ENCODE assay signal across 34 mouse cellular contexts in the genomic region with DNA sequence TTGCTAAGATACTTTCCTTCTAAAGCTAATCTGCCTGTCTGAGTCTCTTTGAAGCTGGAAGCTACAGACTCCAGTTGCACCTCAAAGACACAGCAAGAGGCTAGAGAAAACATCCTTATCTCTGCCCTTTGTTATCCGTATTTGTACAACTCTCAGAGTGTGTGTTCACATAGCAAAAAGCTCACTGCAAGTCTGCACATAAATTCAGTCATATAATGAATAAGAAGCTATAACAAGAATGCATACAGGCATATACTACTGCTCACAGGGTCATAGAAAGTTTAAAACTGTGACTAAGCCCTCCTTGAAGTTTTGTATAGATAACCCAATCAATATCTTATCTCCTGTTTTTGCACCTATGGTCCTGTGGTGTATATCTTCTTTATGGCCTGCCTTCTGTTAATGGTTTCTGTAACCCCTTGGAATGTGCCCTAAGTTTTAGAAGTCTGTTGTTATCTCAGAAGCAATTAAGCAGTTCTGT. TPM values are rescaled to one million over a fixed set of nuclear protein-coding genes. Genes with fewer than 3 reads are reported as not detected.
A peak's percentile ranks its signal among the peaks of the same experiment; 100 is the strongest.
DNase-seq lines count a peak whose midpoint lies in the region; ATAC-seq and TF ChIP-seq lines count a peak whose summit lies in the region.
"Had no signal": no experiment of that assay in that cellular context is flagged by ENCODE, and none has a peak within 500 bp of the region (broad histone marks: within the 10 kb centered on the region; RNA-seq: fewer than 3 reads in every experiment).

No protein-coding gene starts in this region.

- no peaks in the 10 kb centered on the region for H3K9me3 ChIP-seq in liver, embryonic 12.5 days (replicated peaks)
- H3K9me3 ChIP-seq in liver, postnatal 0 days (ENCODE audit: low read length) = no peaks in the 10 kb centered on the region
- H3K9me3 ChIP-seq in liver, embryonic 14.5 days (ENCODE audit: control insufficient read depth, low read length) = no peaks in the 10 kb centered on the region
- H3K9me3 ChIP-seq in heart, embryonic 12.5 days (replicated peaks) = no peaks in the 10 kb centered on the region
- H3K9me3 ChIP-seq: embryonic facial prominence, embryonic 12.5 days; forebrain, embryonic 10.5 days; forebrain, embryonic 15.5 days; hindbrain, embryonic 12.5 days; limb, embryonic 12.5 days had no signal

- no peaks in the 10 kb centered on the region for H3K27me3 ChIP-seq in liver, embryonic 12.5 days (replicated peaks)
- H3K27me3 ChIP-seq in liver, postnatal 0 days (ENCODE audit: insufficient read depth, low read length) = no peaks in the 10 kb centered on the region
- H3K27me3 ChIP-seq in liver, embryonic 14.5 days (ENCODE audit: control insufficient read depth, insufficient read depth, low read length) = no peaks in the 10 kb centered on the region
- H3K27me3 ChIP-seq in heart, embryonic 12.5 days (replicated peaks) = no peaks in the 10 kb centered on the region
- H3K27me3 ChIP-seq: embryonic facial prominence, embryonic 12.5 days; forebrain, embryonic 15.5 days; hindbrain, embryonic 12.5 days; limb, embryonic 12.5 days; Patski had no signal

- H3K4me2 ChIP-seq in liver, embryonic 12.5 days = peak overlapping the region; percentile 14
- no peak overlapping the region for H3K4me2 ChIP-seq in liver, postnatal 0 days (ENCODE audit: low read depth, low read length)
- H3K4me2 ChIP-seq in liver, embryonic 14.5 days (ENCODE audit: low read depth) = no peak overlapping the region
- H3K4me2 ChIP-seq in heart, embryonic 12.5 days = no peak overlapping the region
- H3K4me2 ChIP-seq: embryonic facial prominence, embryonic 12.5 days; forebrain, embryonic 15.5 days; hindbrain, embryonic 12.5 days; limb, embryonic 12.5 days had no signal

- no peak for TF ChIP-seq EP300 in liver, postnatal 0 days (IDR thresholded peaks at IDR 0.05; ENCODE audit: low read depth)
- 0 out of 2 replicates have a peak, but pooled peaks have one; percentile 15 for TF ChIP-seq EP300 in liver, embryonic 14.5 days (IDR thresholded peaks at IDR 0.05; ENCODE audit: low read depth)

- H3K9ac ChIP-seq in liver, embryonic 12.5 days = no peak overlapping the region
- no peak overlapping the region for H3K9ac ChIP-seq in liver, postnatal 0 days (replicated peaks)
- peak overlapping the region; percentile 18 for H3K9ac ChIP-seq in liver, embryonic 14.5 days (replicated peaks)
- H3K9ac ChIP-seq in heart, embryonic 12.5 days = no peak overlapping the region
- H3K9ac ChIP-seq: embryonic facial prominence, embryonic 12.5 days; forebrain, embryonic 15.5 days; hindbrain, embryonic 12.5 days; limb, embryonic 12.5 days had no signal

- ATAC-seq in liver, embryonic 12.5 days = peak; percentile 62
- no peak for ATAC-seq in liver, postnatal 0 days
- ATAC-seq in common myeloid progenitor, adult 5-6 weeks (replicated peaks; ENCODE audit: low read depth, poor library complexity, severe bottlenecking) = 0 out of 2 replicates have a peak, but pooled peaks have one; percentile 26
- peak; percentile 52; the same call in 1 of the 2 replicates for ATAC-seq in liver, embryonic 14.5 days (ENCODE audit: insufficient read depth)
- ATAC-seq in heart, embryonic 12.5 days (ENCODE audit: insufficient number of reproducible peaks, low FRiP score) = no peak
- ATAC-seq: forebrain, embryonic 15.5 days; hindbrain, postnatal 0 days; lung, postnatal 0 days; Patski had no signal

- H3K4me3 ChIP-seq in liver, embryonic 12.5 days = no peak overlapping the region
- H3K4me3 ChIP-seq in liver, postnatal 0 days (ENCODE audit: low read depth, low read length) = no peak overlapping the region
- no peak overlapping the region for H3K4me3 ChIP-seq in liver, embryonic 14.5 days (ENCODE audit: insufficient read depth in 1 of 2, low read depth in 2 of 2, low read length in 2 of 2)
- no peak overlapping the region for H3K4me3 ChIP-seq in heart, embryonic 12.5 days
- H3K4me3 ChIP-seq: embryonic facial prominence, embryonic 12.5 days; forebrain, embryonic 10.5 days; forebrain, embryonic 15.5 days; hindbrain, embryonic 12.5 days; layer of hippocampus, adult 2 months; left cerebral cortex, adult 2 months; limb, embryonic 12.5 days had no signal

- 8% methylated on average over 1 of the region's 1 CpGs for WGBS in liver, embryonic 12.5 days (ENCODE audit: insufficient replicate concordance)
- 21% methylated on average over 1 of the region's 1 CpGs for WGBS in liver, postnatal 0 days (ENCODE audit: insufficient replicate concordance)
- 0% methylated on average over 1 of the region's 1 CpGs for WGBS in liver, embryonic 14.5 days (ENCODE audit: insufficient replicate concordance)
- WGBS in heart, embryonic 12.5 days = 13% methylated on average over 1 of the region's 1 CpGs

- no peak for TF ChIP-seq CTCF in liver, postnatal 0 days (IDR thresholded peaks at IDR 0.05; ENCODE audit: low read depth)
- TF ChIP-seq CTCF in liver, embryonic 14.5 days (IDR thresholded peaks at IDR 0.05; ENCODE audit: low read depth) = no peak

- peak overlapping the region; percentile 45 for H3K27ac ChIP-seq in liver, embryonic 12.5 days
- H3K27ac ChIP-seq in liver, postnatal 0 days (ENCODE audit: low read depth) = no peak overlapping the region
- no peak overlapping the region for H3K27ac ChIP-seq in liver, embryonic 14.5 days
- H3K27ac ChIP-seq in heart, embryonic 12.5 days (ENCODE audit: poor library complexity, severe bottlenecking) = no peak overlapping the region
- H3K27ac ChIP-seq: embryonic facial prominence, embryonic 12.5 days; forebrain, embryonic 10.5 days; forebrain, embryonic 15.5 days; hindbrain, embryonic 12.5 days; hindbrain, postnatal 0 days; layer of hippocampus, adult 2 months; left cerebral cortex, adult 2 months; limb, embryonic 12.5 days had no signal

- no peaks in the 10 kb centered on the region for H3K36me3 ChIP-seq in liver, embryonic 12.5 days
- no peaks in the 10 kb centered on the region for H3K36me3 ChIP-seq in liver, postnatal 0 days (replicated peaks; ENCODE audit: insufficient read depth, low read length)
- H3K36me3 ChIP-seq in liver, embryonic 14.5 days (replicated peaks; ENCODE audit: control insufficient read depth, insufficient read depth, low read depth) = no peaks in the 10 kb centered on the region
- H3K36me3 ChIP-seq in heart, embryonic 12.5 days = no peaks in the 10 kb centered on the region
- H3K36me3 ChIP-seq: embryonic facial prominence, embryonic 12.5 days; forebrain, embryonic 10.5 days; forebrain, embryonic 15.5 days; hindbrain, embryonic 12.5 days; limb, embryonic 12.5 days had no signal

- no peak for DNase-seq in liver, postnatal 0 days
- peak in 1 of 3 experiments; percentile 9 for DNase-seq in liver, embryonic 14.5 days (ENCODE audit: low read depth in 3 of 3, low spot score in 3 of 3)
- DNase-seq in naive thymus-derived CD4-positive, alpha-beta T cell, adult 2 months (ENCODE audit: low read depth) = peak; percentile 21
- DNase-seq in right cerebral cortex, postnatal 10 days (ENCODE audit: low spot score in 2 of 2) = no peak
- DNase-seq: adrenal gland, postnatal 10 days; B cell, adult 2 months; cerebellum, adult 11 months; cerebellum, adult 9-10 months; cerebellum, postnatal 36 days; embryo, embryonic 11 days; gastrocnemius, postnatal 25 days; heart, adult 18-20 months; heart, postnatal 36 days; kidney, adult 18-20 months; kidney, postnatal 36 days; lung, adult 18-20 months; lung, postnatal 4 days; midbrain, embryonic 14.5 days; right cerebral cortex, adult 18-20 months; right cerebral cortex, postnatal 4 days; thymus, postnatal 14 days had no signal

- peaks cover 62% of the 10 kb centered on the region for H3K4me1 ChIP-seq in liver, embryonic 12.5 days
- H3K4me1 ChIP-seq in liver, postnatal 0 days (ENCODE audit: insufficient read depth) = peaks cover 21% of the 10 kb centered on the region
- peaks cover 16 to 19% of the 10 kb centered on the region in 2 experiments for H3K4me1 ChIP-seq in liver, embryonic 14.5 days (replicated peaks; ENCODE audit: control insufficient read depth in 2 of 2, insufficient read depth in 2 of 2, low read length in 1 of 2)
- peaks cover 38% of the 10 kb centered on the region for H3K4me1 ChIP-seq in heart, embryonic 12.5 days (replicated peaks)

RNA-seq across cellular contexts. Expression of a gene that starts 35.7 kb away (rescaled TPM):
- 12.1 and 13.2 TPM in 2 replicates for polyA plus RNA-seq in liver, embryonic 12.5 days (2016; fragmentation: Nextera tagmentation; extraction: Ambion mirVana)
- polyA plus RNA-seq in liver, postnatal 0 days (2015; fragmentation: Nextera tagmentation; extraction: Ambion mirVana) = 5.4 and 6.4 TPM in 2 replicates
- 56.3 and 72.4 TPM in 2 replicates for total RNA-seq in common myeloid progenitor, adult 5-6 weeks (2017)
- 4.8 and 5.3 TPM in 2 replicates for polyA plus RNA-seq in liver, embryonic 14.5 days (2012; rRNA removed)
- 9.6 and 10.3 TPM in 2 replicates for polyA plus RNA-seq in liver, embryonic 14.5 days (2014; fragmentation: Nextera tagmentation; extraction: Ambion mirVana)
- polyA plus RNA-seq in heart, embryonic 12.5 days (2016; fragmentation: Nextera tagmentation; extraction: Ambion mirVana) = 13.2 and 14.9 TPM in 2 replicates

RNA-seq across cellular contexts. Expression of a gene that starts 35.7 kb away (rescaled TPM):
- polyA plus RNA-seq in liver, embryonic 12.5 days (2016; fragmentation: Nextera tagmentation; extraction: Ambion mirVana) = 35.5 and 37.2 TPM in 2 replicates
- 22.9 and 32.5 TPM in 2 replicates for polyA plus RNA-seq in liver, postnatal 0 days (2015; fragmentation: Nextera tagmentation; extraction: Ambion mirVana)
- 37.3 and 68.3 TPM in 2 replicates for total RNA-seq in common myeloid progenitor, adult 5-6 weeks (2017)
- 12.0 and 12.6 TPM in 2 replicates for polyA plus RNA-seq in liver, embryonic 14.5 days (2012; rRNA removed)
- 23.2 and 27.1 TPM in 2 replicates for polyA plus RNA-seq in liver, embryonic 14.5 days (2014; fragmentation: Nextera tagmentation; extraction: Ambion mirVana)
- 80.8 and 85.4 TPM in 2 replicates for polyA plus RNA-seq in heart, embryonic 12.5 days (2016; fragmentation: Nextera tagmentation; extraction: Ambion mirVana)

Comparison
In these comparisons a context has a peak if more than half of its experiments do, and no peak if none do; other contexts are left out.
1. ATAC-seq: peak in liver, embryonic 12.5 days (single experiment), common myeloid progenitor, adult 5-6 weeks (single experiment) and liver, embryonic 14.5 days (single experiment); none in liver, postnatal 0 days (single experiment) and heart, embryonic 12.5 days (single experiment).